Mouse (Mus musculus) liver, embryonic 14.5 days (tissue): ENCODE measurements around the gene Tmem220.

Source experiments
- CTCF ChIP-seq: IDR thresholded peaks from 2 replicates; pipeline ENCODE4 v1.5.1; 2016; ENCODE audit warnings: antibody characterized with exemption, low read depth, control low read depth
- EP300 ChIP-seq: IDR thresholded peaks from 2 replicates; pipeline ENCODE4 v1.6.1; 2016; ENCODE audit warnings: antibody characterized with exemption, low read depth

GRCm38 (mm10) chr11:67082793-67083192 lies 57.8 kb downstream of the Tmem220 start:
- TF ChIP-seq CTCF, result no peak
- TF ChIP-seq EP300, result no peak
